Mouse (Mus musculus) small intestine, adult 2 months (tissue): ENCODE measurements around the gene Siglec1. TPM values are rescaled to one million over a fixed set of nuclear protein-coding genes. Genes with fewer than 3 reads are reported as not detected.
A peak's percentile ranks its signal among the peaks of the same experiment; 100 is the strongest.

ENCODE experiments used
- H3K27ac ChIP-seq: fragments of 200-500 bp; 2 replicates; pipeline ENCODE4 v1.5.1; 2012; ENCODE audit warnings: low read depth, low read length, control low read depth, inconsistent platforms; ENCODE audit not compliant: insufficient read depth
- H3K27me3 ChIP-seq: fragments of 200-500 bp; 2 replicates; pipeline ENCODE4 v1.6.1; 2012; ENCODE audit warnings: mild to moderate bottlenecking, moderate library complexity, low read length, inconsistent platforms; ENCODE audit not compliant: control insufficient read depth, insufficient read depth
- H3K36me3 ChIP-seq: fragments of 200-500 bp; 2 replicates; pipeline ENCODE4 v1.6.1; 2012; ENCODE audit warnings: mild to moderate bottlenecking, low read length, control low read depth, inconsistent platforms; ENCODE audit not compliant: control insufficient read depth, insufficient read depth
- H3K4me1 ChIP-seq: fragments of 200-500 bp; 2 replicates; pipeline ENCODE4 v1.6.1; 2012; ENCODE audit warnings: low read length, inconsistent platforms, mixed read lengths; ENCODE audit not compliant: control insufficient read depth, insufficient read depth, insufficient read length
- H3K4me3 ChIP-seq: fragments of 200-500 bp; 2 replicates; pipeline ENCODE4 v1.5.1; 2012; ENCODE audit warnings: low read depth, mild to moderate bottlenecking, control low read depth, inconsistent platforms, low read length, moderate library complexity
- CTCF ChIP-seq: fragments of 200-500 bp; IDR thresholded peaks from 2 replicates; pipeline ENCODE4 v1.5.1; 2012; ENCODE audit warnings: low read depth, mild to moderate bottlenecking, control low read depth, inconsistent platforms, low read length, moderate library complexity, mixed read lengths; ENCODE audit not compliant: insufficient replicate concordance, insufficient read length; ENCODE audit errors: extremely low read depth
- POLR2A ChIP-seq: fragments of 200-500 bp; IDR thresholded peaks from 2 replicates; pipeline ENCODE4 v1.6.1; 2012; ENCODE audit warnings: low read depth, mild to moderate bottlenecking, control low read depth, inconsistent platforms, low read length, moderate library complexity
- WGBS: fragments of 180-500 bp; shearing (Covaris S2); methylation state at CpG from one replicate; pipeline ENCODE4 v1.1.7; 2018; 5-methylcytosine and 5-hydroxymethylcytosine counted together
- polyA plus RNA-seq: library from polyadenylated mRNA; depleted of rRNA; stranded (reverse); fragments of >200 nt; gene quantifications from 2 replicates; pipeline ENCODE4 v1.2.3, GENCODE M21; 2012; rRNA removed

Siglec1 gene
- polyA plus RNA-seq = 1.9 and 2.7 TPM in 2 replicates

DNA sequence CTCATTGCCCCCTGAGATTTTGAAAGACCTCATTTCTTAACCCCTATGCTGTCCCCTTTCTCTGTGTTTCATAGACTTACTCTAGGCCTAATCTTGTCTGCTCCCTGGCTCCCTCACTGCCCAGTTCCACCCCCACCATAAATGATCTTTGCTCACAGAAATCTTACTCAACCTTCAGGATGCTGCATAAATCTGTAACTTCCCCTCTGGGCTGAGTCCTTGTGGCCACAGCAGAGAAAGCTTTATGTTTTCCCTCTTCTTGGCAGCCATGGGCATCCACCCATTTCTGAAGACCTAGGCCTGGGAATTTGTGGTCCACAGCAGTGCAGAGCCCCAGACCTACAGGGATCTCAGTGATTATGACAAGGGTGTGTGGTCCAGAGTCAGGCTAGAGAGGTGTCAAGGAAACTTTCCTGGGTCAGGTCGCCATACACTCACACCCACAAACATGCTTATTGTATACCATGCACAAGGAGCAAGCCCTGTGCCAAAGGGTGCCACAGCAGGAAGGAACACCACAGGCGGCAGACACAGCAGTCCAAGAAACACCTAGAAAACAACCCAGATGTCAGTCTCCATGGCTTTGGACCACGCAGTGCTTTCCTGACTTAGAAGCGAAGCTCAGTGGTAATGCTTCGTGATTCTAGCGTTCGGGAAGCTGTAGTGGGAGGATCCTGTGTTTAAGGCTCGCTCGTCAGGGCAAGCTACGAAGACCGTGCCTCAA is at the start of gene Siglec1:
TSS of gene Siglec1 (minus strand) at position 99 of the 724 bp plus-strand sequence.
- H3K4me3 ChIP-seq = no peak within 1 kb of the TSS
- 0 out of 2 replicates have a peak, but pooled peaks cover 2% of the 10 kb centered on the region for H3K4me1 ChIP-seq
- H3K36me3 ChIP-seq = no peaks in the 10 kb centered on the region
- H3K27me3 ChIP-seq = no peaks in the 10 kb centered on the region
- TF ChIP-seq CTCF = no peak
- WGBS = 81% methylated on average over 11 of the region's 11 CpGs
- H3K27ac ChIP-seq = no peak within 1 kb of the TSS

DNA sequence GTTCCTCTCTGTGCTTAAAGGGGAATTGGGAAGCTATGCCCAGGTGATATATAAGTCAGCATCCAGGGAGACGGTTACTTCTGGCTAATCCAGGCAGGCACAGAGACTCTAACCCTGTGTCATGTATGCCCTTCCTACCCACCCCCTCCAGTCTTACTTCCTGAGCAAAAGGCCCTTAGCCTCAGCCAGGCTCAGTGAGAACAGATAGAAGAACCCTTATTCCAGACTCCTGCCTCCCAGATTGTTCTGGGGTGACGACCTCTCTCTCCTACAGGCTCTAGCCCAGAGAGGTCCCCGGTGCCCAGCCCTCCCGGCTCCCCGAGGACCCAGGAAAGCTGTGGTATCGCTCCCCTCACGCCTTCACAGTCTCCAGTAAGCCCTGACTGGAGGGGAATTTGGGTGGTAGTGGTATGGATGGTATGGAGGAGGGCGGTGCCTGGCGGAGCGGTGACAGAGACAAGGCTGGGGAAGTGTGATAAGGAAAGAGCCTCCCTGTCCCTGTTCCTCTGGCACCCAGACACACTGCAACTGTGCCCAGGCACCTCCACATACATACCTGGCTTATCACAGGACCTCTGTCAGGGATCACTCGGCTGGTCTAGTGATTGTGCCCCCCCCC is 49.1 kb upstream of the Siglec1 start:
- WGBS = 71% methylated on average over 11 of the region's 11 CpGs
- TF ChIP-seq CTCF = no peak
- TF ChIP-seq POLR2A = no peak
- H3K27ac ChIP-seq = no peak overlapping the region

DNA sequence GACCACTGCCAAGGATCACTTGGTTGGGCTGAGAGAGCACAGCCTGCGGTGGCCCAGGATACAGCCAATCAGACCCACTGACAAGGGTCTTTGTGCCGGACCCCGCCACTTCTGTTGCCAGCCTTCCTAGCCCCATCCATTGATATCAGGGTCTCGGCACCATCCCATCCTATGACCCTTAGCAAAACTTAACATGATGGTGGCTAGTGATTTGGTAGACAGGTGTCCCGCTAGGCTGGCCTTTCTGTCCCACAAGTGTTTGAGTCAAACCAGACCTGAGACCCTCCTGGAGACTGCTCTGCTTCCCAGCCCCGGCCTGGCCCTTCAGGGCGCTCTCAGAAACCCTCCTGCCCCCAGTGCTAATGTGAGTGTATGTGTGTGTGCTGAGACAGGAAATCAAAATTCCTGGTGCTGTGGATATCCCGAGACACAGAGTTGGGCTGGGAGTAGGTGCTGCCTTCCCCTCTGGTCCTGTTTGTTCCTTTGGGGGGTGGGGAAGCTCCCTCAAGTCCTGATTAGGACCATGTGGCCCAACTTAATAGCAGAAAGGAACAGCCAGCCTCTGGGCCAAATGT is 48.3 kb upstream of the Siglec1 start:
- peak overlapping the region; percentile 24; the same call in 1 of the 2 replicates for H3K27ac ChIP-seq
- H3K27me3 ChIP-seq = no peaks in the 10 kb centered on the region
- TF ChIP-seq POLR2A (no peak), CTCF (no peak)
- peaks cover 6% of the 10 kb centered on the region; the same call in 1 of the 2 replicates for H3K4me1 ChIP-seq
- no peak overlapping the region for H3K4me3 ChIP-seq
- WGBS = 92% methylated on average over 8 of the region's 8 CpGs
- H3K36me3 ChIP-seq = no peaks in the 10 kb centered on the region

More for the DNA sequence above, 49.1 kb upstream of the Siglec1 start:
- Histone ChIP-seq H3K4me1 (peaks cover 10% of the 10 kb centered on the region), H3K4me3 (no peak overlapping the region), H3K27me3 (no peaks in the 10 kb centered on the region), H3K36me3 (no peaks in the 10 kb centered on the region)

DNA sequence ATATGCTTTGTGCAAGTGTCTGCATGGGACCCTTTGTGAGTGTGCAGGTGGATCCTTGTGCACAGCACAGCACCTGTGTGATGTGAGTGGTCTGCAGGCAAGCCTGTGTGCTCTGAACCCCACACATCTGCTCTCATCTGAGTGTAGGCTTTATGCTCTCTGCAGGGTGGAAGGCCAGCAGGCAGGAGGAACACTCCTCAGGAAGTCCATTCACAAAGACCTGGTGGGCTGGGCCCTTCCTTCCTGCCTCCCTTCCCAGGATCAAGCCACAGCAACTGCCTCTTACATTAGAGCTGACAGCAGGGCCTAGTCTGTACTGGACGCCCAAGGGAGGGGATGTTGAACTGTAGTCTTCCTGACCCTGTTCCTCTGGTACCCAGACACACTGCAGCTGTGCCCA is 47.8 kb upstream of the Siglec1 start:
- WGBS = 48% methylated on average over 1 of the region's 1 CpGs
- H3K27ac ChIP-seq = peak overlapping the region; percentile 24; the same call in 1 of the 2 replicates

DNA sequence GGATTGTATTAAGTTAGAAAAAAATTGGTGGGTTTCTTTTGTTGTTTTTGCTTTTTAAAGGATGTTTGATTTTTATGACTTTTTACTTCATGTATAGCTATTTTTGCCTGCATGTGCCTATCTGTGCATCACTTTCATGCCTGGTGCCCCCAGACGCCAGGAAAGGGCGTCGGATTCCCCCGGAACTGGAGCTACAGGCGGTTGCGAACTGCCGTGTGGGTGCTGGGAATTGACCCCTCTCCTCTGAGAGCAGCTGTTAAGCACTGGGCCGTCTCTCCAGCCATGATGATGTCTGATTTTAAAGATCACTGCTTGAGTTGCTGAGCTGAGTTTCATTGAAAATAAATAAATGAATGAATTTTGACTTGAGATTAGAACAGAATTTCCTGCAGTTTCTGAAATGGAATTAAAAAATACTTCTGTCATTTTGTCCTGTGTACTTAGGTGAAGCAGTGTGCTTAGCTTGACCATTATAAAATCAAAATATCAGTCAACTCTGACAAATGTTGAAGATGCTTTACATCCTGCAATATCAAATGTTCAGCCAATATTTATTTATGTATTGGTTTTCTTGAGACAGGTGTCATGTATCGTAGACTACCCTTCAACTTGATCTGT is 46.5 kb upstream of the Siglec1 start, which contains the start of gene Gm11037:
TSS of gene Gm11037 (plus strand) at position 568 of the 618 bp plus-strand sequence.
- Histone ChIP-seq H3K4me1 (peaks cover 4% of the 10 kb centered on the region; the same call in 1 of the 2 replicates), H3K4me3 (no peak within 1 kb of the TSS), H3K27me3 (no peaks in the 10 kb centered on the region), H3K36me3 (no peaks in the 10 kb centered on the region), H3K27ac (no peak within 1 kb of the TSS)
- TF ChIP-seq CTCF (no peak), POLR2A (no peak)
- WGBS = 84% methylated on average over 9 of the region's 9 CpGs

More for the DNA sequence above, 47.8 kb upstream of the Siglec1 start:
- H3K4me1 ChIP-seq = peaks cover 5% of the 10 kb centered on the region; the same call in 1 of the 2 replicates
- H3K4me3 ChIP-seq = no peak overlapping the region
- no peaks in the 10 kb centered on the region for H3K27me3 ChIP-seq
- no peaks in the 10 kb centered on the region for H3K36me3 ChIP-seq
- TF ChIP-seq POLR2A (no peak), CTCF (no peak)

DNA sequence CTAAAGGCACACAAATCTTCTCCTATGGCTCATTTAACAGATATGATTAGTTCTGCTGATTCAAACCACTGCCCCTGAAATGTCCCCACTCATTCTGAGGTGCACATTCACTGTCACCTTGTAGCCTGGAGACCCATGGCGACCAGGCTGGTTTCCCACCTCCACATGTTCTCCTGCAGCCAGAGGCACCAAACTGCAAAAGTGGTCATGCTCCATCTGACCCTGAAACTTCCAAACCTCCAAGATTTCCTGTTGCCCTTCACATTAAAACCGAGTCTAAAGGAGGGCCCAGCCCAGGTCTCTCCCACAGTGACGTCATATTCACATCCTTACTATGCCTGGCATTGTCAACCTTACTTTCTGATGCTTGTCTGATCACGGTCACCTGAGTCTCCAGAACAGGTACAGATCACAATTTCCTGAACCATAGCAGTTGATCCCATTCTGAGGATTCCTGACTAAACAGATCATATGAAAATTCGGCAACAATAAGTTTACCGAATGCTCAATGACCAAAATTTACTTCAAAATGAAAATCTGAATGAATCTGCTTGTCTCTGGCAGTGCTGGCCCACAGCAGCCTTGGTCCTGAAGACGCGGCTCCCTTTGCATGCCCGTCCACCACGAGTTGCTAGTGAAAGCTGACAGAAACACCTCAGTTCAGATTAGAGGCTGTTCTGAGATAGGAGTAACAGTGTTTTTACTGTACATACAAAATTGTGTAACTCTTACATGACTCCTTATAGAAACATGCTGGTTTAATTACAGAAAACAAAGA is 45.7 kb upstream of the Siglec1 start:
- H3K36me3 ChIP-seq = no peaks in the 10 kb centered on the region
- no peak overlapping the region for H3K27ac ChIP-seq
- TF ChIP-seq POLR2A = no peak
- TF ChIP-seq CTCF = no peak
- H3K4me3 ChIP-seq = no peak overlapping the region
- WGBS = 87% methylated on average over 10 of the region's 10 CpGs
- peaks cover 7% of the 10 kb centered on the region for H3K4me1 ChIP-seq
- no peaks in the 10 kb centered on the region for H3K27me3 ChIP-seq
